Mouse (Mus musculus) erythroblast, embryonic 14.5 days (primary cell): ENCODE measurements around the gene Mlana.

Source experiments
- GATA1 ChIP-seq: IDR thresholded peaks from 2 replicates; pipeline ENCODE4 v1.6.1; 2012; ENCODE audit warnings: low read length, inconsistent platforms, mixed read lengths
- TAL1 ChIP-seq: IDR thresholded peaks from 3 replicates; pipeline ENCODE4 v1.6.1; 2012; ENCODE audit warnings: low read length, inconsistent platforms, mixed read lengths

DNA sequence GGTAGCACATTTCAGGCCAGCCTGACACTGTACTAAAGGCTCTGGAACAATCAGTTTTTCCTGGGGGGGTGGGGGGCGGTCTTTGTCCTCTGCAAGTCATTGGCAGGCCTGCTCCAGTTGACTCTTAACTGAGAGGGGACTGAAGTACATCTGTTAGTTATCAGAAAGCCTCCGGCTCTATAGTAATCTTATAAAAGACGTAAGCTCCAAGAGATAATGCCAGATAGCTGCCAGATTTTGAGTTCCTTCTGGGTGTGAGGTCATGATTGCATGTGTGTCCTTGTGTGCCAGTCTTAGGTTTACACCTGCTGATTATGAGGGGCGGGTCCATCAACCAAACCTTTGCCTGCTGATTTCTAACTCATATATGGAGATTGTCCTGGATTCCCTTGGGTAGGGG, 31.5 kb upstream of the Mlana start:
- TF ChIP-seq TAL1, result no peak
- TF ChIP-seq GATA1, result no peak
